Mouse (Mus musculus): ENCODE measurements around the gene Defb41. TPM values are rescaled to one million over a fixed set of nuclear protein-coding genes. Genes with fewer than 3 reads are reported as not detected.
"Not testable (repeated sequence)": the region's sequence is repeated elsewhere in the genome, so short reads cannot be mapped to it uniquely, and the experiment has no call there.

Defb41 gene
- total RNA-seq (2021): not detected
- long read RNA-seq, experiment 1: 0 reads
- long read RNA-seq, experiment 2: 0 reads

GRCm38 (mm10) chr1:18265038-18265437 lies at the start of gene Defb41:
Defb41 (minus strand) TSS chr1:18265138.
- DNase-seq: no peak

- no peak for DNase-seq
Observed at GRCm38 (mm10) chr1:18308474-18308829, 43.5 kb upstream of the Defb41 start.

- no peak for DNase-seq
Observed at GRCm38 (mm10) chr1:18307545-18308473, 42.9 kb upstream of the Defb41 start.

GRCm38 (mm10) chr1:18292515-18292914 lies 27.6 kb upstream of the Defb41 start:
- DNase-seq: no peak

- no peak for DNase-seq
Observed at GRCm38 (mm10) chr1:18288860-18289259, 23.9 kb upstream of the Defb41 start.

DNA sequence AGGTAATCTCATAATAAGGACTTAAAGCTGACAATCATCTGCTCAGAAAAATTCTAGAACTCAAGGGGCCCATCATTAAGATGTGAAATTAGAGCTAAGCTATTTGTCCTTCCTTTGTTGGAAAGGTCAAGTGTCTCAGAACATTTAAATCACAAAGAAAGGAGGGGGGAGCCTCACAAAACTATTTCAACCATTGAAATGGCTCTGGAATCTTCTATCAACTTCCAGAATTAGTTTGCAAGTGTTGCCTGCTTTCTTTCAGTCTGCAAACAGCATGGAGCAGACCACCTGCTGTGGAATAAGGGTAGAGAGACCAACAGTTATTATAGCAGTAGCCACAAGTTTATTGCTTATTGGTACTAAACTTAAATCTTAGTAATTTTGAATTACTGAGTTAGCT lies 22.4 kb upstream of the Defb41 start:
- no peak for DNase-seq

- no peak for DNase-seq
Observed at GRCm38 (mm10) chr1:18271095-18271494, 6.2 kb upstream of the Defb41 start.

DNA sequence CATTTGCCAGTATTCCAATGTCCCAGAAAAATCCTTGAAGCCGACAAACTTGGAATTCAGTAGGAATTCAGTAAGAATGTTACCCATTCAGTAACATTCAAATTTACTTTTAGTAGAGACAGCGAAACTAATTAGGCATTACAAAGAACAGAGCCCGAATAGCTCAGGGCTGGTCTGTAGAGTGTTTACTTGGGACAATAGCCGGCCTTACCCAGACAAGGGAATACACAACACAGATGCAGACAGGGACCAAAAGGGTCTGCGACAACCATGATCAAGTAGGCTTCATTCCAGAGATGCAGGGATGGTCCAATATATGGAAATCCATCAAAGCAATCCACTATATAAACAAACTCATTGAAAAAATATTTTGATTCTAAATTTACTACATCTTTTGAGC lies 3.9 kb upstream of the Defb41 start:
- DNase-seq: no peak

GRCm38 (mm10) chr1:18245801-18246580 lies 18.9 kb downstream of the Defb41 start:
- not testable (repeated sequence) for DNase-seq

DNA sequence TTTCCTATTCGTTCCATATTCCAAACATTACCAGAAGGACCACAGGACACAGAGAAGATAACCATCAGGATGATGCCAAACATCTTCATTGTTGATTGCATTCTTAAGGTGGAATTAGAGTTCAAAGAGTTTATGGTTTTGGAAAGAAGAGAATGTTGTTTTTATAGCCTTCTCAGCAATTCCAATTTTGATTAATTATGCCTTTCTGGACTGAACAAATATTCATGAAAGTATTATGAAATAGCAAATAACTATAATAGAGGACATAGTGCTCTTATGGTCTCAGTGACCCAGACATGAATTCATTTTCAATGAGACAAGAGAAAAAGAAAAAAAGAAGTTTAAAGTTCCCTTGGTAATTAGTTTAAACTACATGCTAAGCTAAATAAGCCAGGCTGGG lies 27.6 kb downstream of the Defb41 start, which contains the start of gene Defb18:
TSS of gene Defb18 (minus strand) at position 101 of the 400 bp plus-strand sequence.
- DNase-seq: no peak

DNA sequence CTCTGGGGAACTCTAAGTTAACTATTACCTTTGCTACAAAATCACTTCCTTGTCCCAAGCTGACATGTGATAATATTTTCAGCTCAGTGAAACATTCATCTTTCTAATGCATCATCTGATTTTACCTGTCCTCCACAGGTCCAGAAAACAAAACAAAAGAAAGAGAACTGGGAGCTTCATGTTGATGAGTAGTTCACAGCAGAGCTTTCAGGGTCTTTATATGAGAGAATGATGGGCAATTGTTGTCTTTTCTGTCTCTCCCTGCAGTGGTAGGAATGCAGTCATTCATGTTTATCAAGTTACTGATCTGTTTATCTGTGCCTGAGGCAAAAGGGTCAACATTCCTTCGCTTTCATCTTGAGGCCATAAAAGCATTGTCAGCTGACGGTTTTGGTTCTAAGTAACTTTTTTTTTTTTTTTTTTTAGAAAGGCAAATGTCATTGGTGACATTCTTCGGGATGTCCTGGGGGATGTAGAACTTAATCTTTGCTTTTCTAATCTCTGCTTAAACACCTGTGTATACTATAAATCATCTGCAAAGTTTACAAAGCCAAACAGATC lies 41.5 kb downstream of the Defb41 start:
- DNase-seq: no peak

Other genes with a start within 250 kb of the Defb41 start
- not detected for gene Crisp4, start 119.2 kb downstream of the Defb41 start, total RNA-seq (2021)
- not detected for gene Defb18, start 27.7 kb downstream of the Defb41 start, total RNA-seq (2021)